Mouse (Mus musculus) spleen, adult 2 months (tissue): ENCODE measurements around the gene Mark1.

Experiments
- CTCF ChIP-seq: fragments of 200-500 bp; IDR thresholded peaks from 2 replicates; pipeline ENCODE4 v1.5.1; 2011; ENCODE audit warnings: mild to moderate bottlenecking, inconsistent platforms; ENCODE audit not compliant: insufficient read depth, insufficient read length, insufficient replicate concordance; ENCODE audit errors: extremely low read depth
- POLR2A ChIP-seq: fragments of 200-500 bp; IDR thresholded peaks from 2 replicates; pipeline ENCODE4 v1.6.1; 2011; ENCODE audit warnings: low read depth, low read length, inconsistent platforms

GRCm38 (mm10) chr1:185046513-185046912, 47.1 kb upstream of the Mark1 start:
- TF ChIP-seq CTCF = no peak
- no peak for TF ChIP-seq POLR2A
